Mouse (Mus musculus): Measurements from ENCODE around the gene Spata13.

DNA sequence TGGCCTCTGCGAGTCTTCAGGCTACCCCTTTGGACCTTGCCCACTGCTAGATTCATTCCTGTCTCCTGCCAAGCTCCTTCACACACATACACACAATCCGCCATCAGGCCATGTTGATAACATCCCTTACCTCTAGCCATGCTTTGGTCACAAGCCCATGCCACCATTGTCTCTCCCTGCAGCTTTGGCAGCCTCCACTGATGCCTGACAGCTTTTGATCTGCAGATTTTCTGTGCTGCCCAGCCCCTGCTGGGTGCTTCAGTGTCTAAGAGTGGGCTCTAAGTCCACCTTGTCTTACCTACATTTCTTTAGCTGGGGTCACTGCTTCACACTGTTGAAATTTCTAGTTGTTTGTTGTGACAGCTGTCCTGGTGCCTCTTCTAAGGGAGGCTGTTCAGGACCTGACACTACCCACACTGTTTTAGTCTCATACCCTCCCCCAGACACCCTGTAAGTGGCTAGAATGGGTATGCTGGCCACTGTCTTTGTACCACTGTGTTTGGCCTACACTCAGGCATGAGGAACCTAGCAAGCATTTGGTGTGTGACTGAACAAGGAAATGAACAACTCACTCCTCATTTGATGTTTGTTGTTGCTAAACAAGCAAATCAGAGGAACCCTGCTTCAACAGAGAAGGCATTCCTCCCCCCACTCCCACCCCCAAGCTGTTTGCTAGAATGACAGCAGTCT is 43.0 kb downstream of the Spata13 start:
- TF ChIP-seq POLR2A (IDR thresholded peaks at IDR 0.05; ENCODE audit: insufficient read length, low read depth) (no peak), MAX (IDR thresholded peaks at IDR 0.05; ENCODE audit: low read depth) (no peak), E2F4 (IDR thresholded peaks at IDR 0.05; ENCODE audit: insufficient read depth) (no peak), CEBPB (IDR thresholded peaks at IDR 0.05; ENCODE audit: insufficient read depth, poor library complexity, severe bottlenecking) (no peak), MYOD1 (IDR thresholded peaks at IDR 0.05; ENCODE audit: control insufficient read depth in 1 of 3, insufficient read length in 2 of 3, low read depth in 2 of 3) (no peak), POLR2AphosphoS2 (IDR thresholded peaks at IDR 0.05; ENCODE audit: insufficient read length, low read depth) (no peak), MYOG (IDR thresholded peaks at IDR 0.05; ENCODE audit: control insufficient read depth in 1 of 3, insufficient read depth in 1 of 3, insufficient read length in 2 of 3, low read depth in 2 of 3) (no peak), USF1 (IDR thresholded peaks at IDR 0.05; ENCODE audit: low read depth) (no peak), TCF12 (IDR thresholded peaks at IDR 0.05; ENCODE audit: insufficient read depth, poor library complexity, severe bottlenecking) (no peak), REST (IDR thresholded peaks at IDR 0.05; ENCODE audit: insufficient read depth, insufficient read length) (no peak), SRF (IDR thresholded peaks at IDR 0.05; ENCODE audit: control insufficient read depth, insufficient read length, low read depth) (no peak), TCF3 (IDR thresholded peaks at IDR 0.05; ENCODE audit: insufficient read length, low read depth) (no peak)
